Mouse (Mus musculus) hindbrain, embryonic 11.5 days (tissue): ENCODE measurements at regions not wholly inside any gene's neighbourhood (a gene's known extent, or its start where the extent isn't known, plus 50 kb on each side); places are given as distances from the start of the nearest gene placed in this dataset.

Experiments
- ATAC-seq: fragments of 200-750 bp; cut with Nextera tagmentation; 2 replicates; pipeline ENCODE4 v1.8.0; 2017; ENCODE audit warnings: mild to moderate bottlenecking, moderate TSS enrichment, moderate library complexity; ENCODE audit not compliant: low FRiP score
- DNase-seq: peaks from one replicate; pipeline ENCODE4 v3.0.0-alpha.2; 2015; ENCODE audit warnings: low spot score
- H3K27ac ChIP-seq: fragments of 300-500 bp; sonication (generic); 2 replicates; pipeline ENCODE4 v1.5.1; 2014; ENCODE audit warnings: mild to moderate bottlenecking, low read depth, low read length
- H3K27me3 ChIP-seq: fragments of 300-500 bp; sonication (generic); 2 replicates; pipeline ENCODE4 v1.6.1; 2014; ENCODE audit warnings: mild to moderate bottlenecking, low read length, moderate library complexity, mixed read lengths; ENCODE audit not compliant: control insufficient read depth, insufficient read depth
- H3K36me3 ChIP-seq: fragments of 300-500 bp; sonication (generic); 2 replicates; pipeline ENCODE4 v1.6.1; 2014; ENCODE audit warnings: mild to moderate bottlenecking, low read length, moderate library complexity, mixed read lengths; ENCODE audit not compliant: control insufficient read depth, insufficient read depth
- H3K4me1 ChIP-seq: fragments of 300-500 bp; sonication (generic); replicated peaks from 2 replicates; pipeline ENCODE4 v1.6.1; 2014; ENCODE audit warnings: low read length, mixed read lengths; ENCODE audit not compliant: control insufficient read depth, insufficient read depth
- H3K4me2 ChIP-seq: fragments of 300-500 bp; sonication (generic); replicated peaks from 2 replicates; pipeline ENCODE4 v1.6.1; 2014; ENCODE audit warnings: mild to moderate bottlenecking, low read depth, low read length
- H3K4me3 ChIP-seq: fragments of 300-500 bp; sonication (generic); 2 replicates; pipeline ENCODE4 v1.5.1; 2014; ENCODE audit warnings: low read depth, low read length
- H3K9ac ChIP-seq: fragments of 300-500 bp; sonication (generic); 2 replicates; pipeline ENCODE4 v1.6.1; 2014; ENCODE audit warnings: low read depth, low read length
- H3K9me3 ChIP-seq: fragments of 300-500 bp; sonication (generic); 2 replicates; pipeline ENCODE4 v1.6.1; 2016; ENCODE audit warnings: low read length; ENCODE audit not compliant: control insufficient read depth
- WGBS: fragments of 180-500 bp; shearing (Covaris S2); extraction: QIAGEN DNeasy Blood & Tissue Kit; methylation state at CpG from one replicate; pipeline ENCODE4 v1.1.7; 2014; 5-methylcytosine and 5-hydroxymethylcytosine counted together

GRCm38 (mm10) chr2:9141411-9141810 is 739.6 kb upstream of the 4930412O13Rik start:
- DNase-seq (no peak), ATAC-seq (no peak)
- Histone ChIP-seq H3K36me3 (no peaks in the 10 kb centered on the region), H3K9me3 (no peaks in the 10 kb centered on the region), H3K9ac (no peak overlapping the region), H3K27ac (no peak overlapping the region), H3K4me2 (no peak overlapping the region), H3K4me1 (no peaks in the 10 kb centered on the region), H3K27me3 (no peaks in the 10 kb centered on the region), H3K4me3 (no peak overlapping the region)
- WGBS: 93% methylated on average over 1 of the region's 1 CpGs

GRCm38 (mm10) chr2:9155604-9156003 is 725.4 kb upstream of the 4930412O13Rik start:
- no peak overlapping the region for H3K9ac ChIP-seq
- no peak overlapping the region for H3K27ac ChIP-seq
- ATAC-seq (no peak), DNase-seq (no peak)
- WGBS: 91% methylated on average over 5 of the region's 5 CpGs
- no peaks in the 10 kb centered on the region for H3K4me1 ChIP-seq
- no peaks in the 10 kb centered on the region for H3K27me3 ChIP-seq
- H3K9me3 ChIP-seq: no peaks in the 10 kb centered on the region
- H3K4me2 ChIP-seq: no peak overlapping the region
- H3K36me3 ChIP-seq: no peaks in the 10 kb centered on the region
- H3K4me3 ChIP-seq: no peak overlapping the region

GRCm38 (mm10) chr2:9160181-9160580 is 720.9 kb upstream of the 4930412O13Rik start:
- no peaks in the 10 kb centered on the region for H3K36me3 ChIP-seq
- H3K27me3 ChIP-seq: no peaks in the 10 kb centered on the region
- no peak overlapping the region for H3K4me3 ChIP-seq
- H3K9ac ChIP-seq: no peak overlapping the region
- no peak overlapping the region for H3K27ac ChIP-seq
- DNase-seq (no peak), ATAC-seq (no peak)
- H3K9me3 ChIP-seq: no peaks in the 10 kb centered on the region
- no peak overlapping the region for H3K4me2 ChIP-seq
- H3K4me1 ChIP-seq: no peaks in the 10 kb centered on the region

- no peaks in the 10 kb centered on the region for H3K4me1 ChIP-seq
- H3K27me3 ChIP-seq: no peaks in the 10 kb centered on the region
- no peaks in the 10 kb centered on the region for H3K9me3 ChIP-seq
- no peak overlapping the region for H3K9ac ChIP-seq
- H3K36me3 ChIP-seq: no peaks in the 10 kb centered on the region
- ATAC-seq: no peak
- no peak overlapping the region for H3K4me3 ChIP-seq
- 89% methylated on average over 5 of the region's 5 CpGs for WGBS
- H3K27ac ChIP-seq: no peak overlapping the region
- DNase-seq: no peak
- no peak overlapping the region for H3K4me2 ChIP-seq
These were observed 717.1 kb upstream of the 4930412O13Rik start for GRCm38 (mm10) chr2:9163819-9164560.

- no peaks in the 10 kb centered on the region for H3K27me3 ChIP-seq
- no peak overlapping the region for H3K4me3 ChIP-seq
- H3K9ac ChIP-seq: no peak overlapping the region
- ATAC-seq (no peak), DNase-seq (no peak)
- 75% methylated on average over 5 of the region's 5 CpGs for WGBS
- no peaks in the 10 kb centered on the region for H3K36me3 ChIP-seq
- no peak overlapping the region for H3K27ac ChIP-seq
- H3K4me2 ChIP-seq: no peak overlapping the region
- no peaks in the 10 kb centered on the region for H3K4me1 ChIP-seq
- H3K9me3 ChIP-seq: no peaks in the 10 kb centered on the region
These were observed 698.9 kb upstream of the 4930412O13Rik start for GRCm38 (mm10) chr2:9182127-9182526.

GRCm38 (mm10) chr2:9184243-9184642 is 696.8 kb upstream of the 4930412O13Rik start:
- H3K36me3 ChIP-seq: no peaks in the 10 kb centered on the region
- DNase-seq (no peak), ATAC-seq (no peak)
- H3K4me3 ChIP-seq: no peak overlapping the region
- no peaks in the 10 kb centered on the region for H3K27me3 ChIP-seq
- no peak overlapping the region for H3K9ac ChIP-seq
- no peaks in the 10 kb centered on the region for H3K9me3 ChIP-seq
- no peak overlapping the region for H3K4me2 ChIP-seq
- no peak overlapping the region for H3K27ac ChIP-seq
- H3K4me1 ChIP-seq: no peaks in the 10 kb centered on the region
- WGBS: 85% methylated on average over 4 of the region's 4 CpGs

- DNase-seq: no peak
- H3K36me3 ChIP-seq: no peaks in the 10 kb centered on the region
- H3K27me3 ChIP-seq: no peaks in the 10 kb centered on the region
- no peak overlapping the region for H3K4me3 ChIP-seq
- no peaks in the 10 kb centered on the region for H3K4me1 ChIP-seq
- H3K9me3 ChIP-seq: no peaks in the 10 kb centered on the region
- H3K27ac ChIP-seq: no peak overlapping the region
- no peak overlapping the region for H3K9ac ChIP-seq
- no peak for ATAC-seq
- 75% methylated on average over 2 of the region's 2 CpGs for WGBS
- H3K4me2 ChIP-seq: no peak overlapping the region
These were observed 695.1 kb upstream of the 4930412O13Rik start for GRCm38 (mm10) chr2:9185780-9186483.

- H3K36me3 ChIP-seq: no peaks in the 10 kb centered on the region
- WGBS: 90% methylated on average over 6 of the region's 6 CpGs
- DNase-seq: no peak
These were observed 687.9 kb upstream of the 4930412O13Rik start for GRCm38 (mm10) chr2:9193195-9193594.

GRCm38 (mm10) chr2:9197025-9197424 is 684.0 kb upstream of the 4930412O13Rik start:
- no peak overlapping the region for H3K4me3 ChIP-seq
- no peaks in the 10 kb centered on the region for H3K36me3 ChIP-seq
- no peak overlapping the region for H3K27ac ChIP-seq
- no peaks in the 10 kb centered on the region for H3K4me1 ChIP-seq
- DNase-seq (no peak), ATAC-seq (no peak)
- H3K9me3 ChIP-seq: no peaks in the 10 kb centered on the region
- H3K4me2 ChIP-seq: no peak overlapping the region
- 84% methylated on average over 3 of the region's 3 CpGs for WGBS
- no peaks in the 10 kb centered on the region for H3K27me3 ChIP-seq
- no peak overlapping the region for H3K9ac ChIP-seq

More at GRCm38 (mm10) chr2:9193195-9193594, 687.9 kb upstream of the 4930412O13Rik start:
- H3K9me3 ChIP-seq: no peaks in the 10 kb centered on the region
- H3K4me3 ChIP-seq: no peak overlapping the region
- H3K27ac ChIP-seq: no peak overlapping the region
- no peaks in the 10 kb centered on the region for H3K4me1 ChIP-seq
- no peaks in the 10 kb centered on the region for H3K27me3 ChIP-seq
- no peak overlapping the region for H3K4me2 ChIP-seq
- H3K9ac ChIP-seq: no peak overlapping the region
- ATAC-seq: no peak
